Mouse (Mus musculus): Measurements from ENCODE around the gene Nr2c2ap. TPM values are rescaled to one million over a fixed set of nuclear protein-coding genes. Genes with fewer than 3 reads are reported as not detected.

Nr2c2ap gene
- 0.21 and 0.41 TPM in 2 replicates for polyA plus RNA-seq (2012)

- H3K4me1 ChIP-seq (ENCODE audit: control insufficient read depth), result peaks cover 46% of the 10 kb centered on the region
- TF ChIP-seq TAL1 (IDR thresholded peaks at IDR 0.05; ENCODE audit: low read length) (no peak), GATA1 (IDR thresholded peaks at IDR 0.05; ENCODE audit: low read length) (no peak)
- no peaks in the 10 kb centered on the region for H3K9me3 ChIP-seq (ENCODE audit: control insufficient read depth, low read length)
- H3K36me3 ChIP-seq (ENCODE audit: control insufficient read depth), result peaks cover 41% of the 10 kb centered on the region
- H3K27me3 ChIP-seq (ENCODE audit: control insufficient read depth), result no peaks in the 10 kb centered on the region
- peak within 1 kb of the TSS; percentile 81 for H3K4me3 ChIP-seq (replicated peaks)
Measured at GRCm38 (mm10) chr8:70131166-70131883, at the start of gene Nr2c2ap. Gene Nr2c2ap (plus strand): TSS chr8:70131333.

- no peaks in the 10 kb centered on the region for H3K4me1 ChIP-seq (ENCODE audit: control insufficient read depth)
- peaks cover 60% of the 10 kb centered on the region for H3K27me3 ChIP-seq (ENCODE audit: control insufficient read depth)
- TF ChIP-seq GATA1 (IDR thresholded peaks at IDR 0.05; ENCODE audit: low read length), result no peak
- TF ChIP-seq TAL1 (IDR thresholded peaks at IDR 0.05; ENCODE audit: low read length), result no peak
- no peaks in the 10 kb centered on the region for H3K36me3 ChIP-seq (ENCODE audit: control insufficient read depth)
- no peak overlapping the region for H3K4me3 ChIP-seq (replicated peaks)
- no peaks in the 10 kb centered on the region; the same call in 1 of the 2 replicates for H3K9me3 ChIP-seq (ENCODE audit: control insufficient read depth, low read length)
Measured at GRCm38 (mm10) chr8:70081976-70082375, 49.2 kb upstream of the Nr2c2ap start.

- no peaks in the 10 kb centered on the region for H3K36me3 ChIP-seq (ENCODE audit: control insufficient read depth)
- no peaks in the 10 kb centered on the region; the same call in 1 of the 2 replicates for H3K9me3 ChIP-seq (ENCODE audit: control insufficient read depth, low read length)
- H3K27me3 ChIP-seq (ENCODE audit: control insufficient read depth), result peaks cover 73% of the 10 kb centered on the region
- TF ChIP-seq TAL1 (IDR thresholded peaks at IDR 0.05; ENCODE audit: low read length) (no peak), GATA1 (IDR thresholded peaks at IDR 0.05; ENCODE audit: low read length) (no peak)
- H3K4me1 ChIP-seq (ENCODE audit: control insufficient read depth), result no peaks in the 10 kb centered on the region
- peak within 1 kb of the TSS; percentile 13 for H3K4me3 ChIP-seq (replicated peaks)
Measured at GRCm38 (mm10) chr8:70083285-70083684, 47.8 kb upstream of the Nr2c2ap start, which contains the start of gene Hapln4. Gene Hapln4 (plus strand): TSS chr8:70083457.

GRCm38 (mm10) chr8:70084191-70085065 is 46.7 kb upstream of the Nr2c2ap start:
- no peaks in the 10 kb centered on the region for H3K4me1 ChIP-seq (ENCODE audit: control insufficient read depth)
- TF ChIP-seq GATA1 (IDR thresholded peaks at IDR 0.05; ENCODE audit: low read length) (no peak), TAL1 (IDR thresholded peaks at IDR 0.05; ENCODE audit: low read length) (no peak)
- H3K4me3 ChIP-seq (replicated peaks), result peak overlapping the region; percentile 13
- H3K36me3 ChIP-seq (ENCODE audit: control insufficient read depth), result no peaks in the 10 kb centered on the region
- peaks cover 83% of the 10 kb centered on the region for H3K27me3 ChIP-seq (ENCODE audit: control insufficient read depth)
- no peaks in the 10 kb centered on the region; the same call in 1 of the 2 replicates for H3K9me3 ChIP-seq (ENCODE audit: control insufficient read depth, low read length)

GRCm38 (mm10) chr8:70086151-70086550 is 45.0 kb upstream of the Nr2c2ap start:
- Histone ChIP-seq H3K27me3 (ENCODE audit: control insufficient read depth) (peaks cover 92% of the 10 kb centered on the region), H3K9me3 (ENCODE audit: control insufficient read depth, low read length) (no peaks in the 10 kb centered on the region; the same call in 1 of the 2 replicates)

GRCm38 (mm10) chr8:70087237-70087636 is 43.9 kb upstream of the Nr2c2ap start:
- H3K36me3 ChIP-seq (ENCODE audit: control insufficient read depth), result no peaks in the 10 kb centered on the region
- TF ChIP-seq GATA1 (IDR thresholded peaks at IDR 0.05; ENCODE audit: low read length) (no peak), TAL1 (IDR thresholded peaks at IDR 0.05; ENCODE audit: low read length) (no peak)
- H3K4me1 ChIP-seq (ENCODE audit: control insufficient read depth), result no peaks in the 10 kb centered on the region
- peaks cover 83% of the 10 kb centered on the region for H3K27me3 ChIP-seq (ENCODE audit: control insufficient read depth)
- H3K9me3 ChIP-seq (ENCODE audit: control insufficient read depth, low read length), result no peaks in the 10 kb centered on the region; the same call in 1 of the 2 replicates
- no peak overlapping the region for H3K4me3 ChIP-seq (replicated peaks)

More at GRCm38 (mm10) chr8:70086151-70086550, 45.0 kb upstream of the Nr2c2ap start:
- TF ChIP-seq GATA1 (IDR thresholded peaks at IDR 0.05; ENCODE audit: low read length) (no peak), TAL1 (IDR thresholded peaks at IDR 0.05; ENCODE audit: low read length) (no peak)
- Histone ChIP-seq H3K36me3 (ENCODE audit: control insufficient read depth) (no peaks in the 10 kb centered on the region), H3K4me3 (replicated peaks) (no peak overlapping the region), H3K4me1 (ENCODE audit: control insufficient read depth) (no peaks in the 10 kb centered on the region)

GRCm38 (mm10) chr8:70087836-70088650 is 43.1 kb upstream of the Nr2c2ap start:
- no peak for TF ChIP-seq TAL1 (IDR thresholded peaks at IDR 0.05; ENCODE audit: low read length)
- TF ChIP-seq GATA1 (IDR thresholded peaks at IDR 0.05; ENCODE audit: low read length), result no peak
- Histone ChIP-seq H3K9me3 (ENCODE audit: control insufficient read depth, low read length) (no peaks in the 10 kb centered on the region; the same call in 1 of the 2 replicates), H3K36me3 (ENCODE audit: control insufficient read depth) (no peaks in the 10 kb centered on the region), H3K4me1 (ENCODE audit: control insufficient read depth) (no peaks in the 10 kb centered on the region), H3K27me3 (ENCODE audit: control insufficient read depth) (peaks cover 76% of the 10 kb centered on the region), H3K4me3 (replicated peaks) (no peak overlapping the region)

- TF ChIP-seq GATA1 (IDR thresholded peaks at IDR 0.05; ENCODE audit: low read length), result no peak
- no peak for TF ChIP-seq TAL1 (IDR thresholded peaks at IDR 0.05; ENCODE audit: low read length)
- H3K4me3 ChIP-seq (replicated peaks), result no peak overlapping the region
- H3K4me1 ChIP-seq (ENCODE audit: control insufficient read depth), result no peaks in the 10 kb centered on the region
- peaks cover 62% of the 10 kb centered on the region for H3K27me3 ChIP-seq (ENCODE audit: control insufficient read depth)
- H3K9me3 ChIP-seq (ENCODE audit: control insufficient read depth, low read length), result no peaks in the 10 kb centered on the region
- H3K36me3 ChIP-seq (ENCODE audit: control insufficient read depth), result no peaks in the 10 kb centered on the region
Measured at GRCm38 (mm10) chr8:70089296-70089960, 41.7 kb upstream of the Nr2c2ap start.

All from erythroblast, embryonic 14.5 days (primary cell).